Mouse (Mus musculus): ENCODE data around the gene Plekhb2. TPM values are rescaled to one million over a fixed set of nuclear protein-coding genes. Genes with fewer than 3 reads are reported as not detected.
A peak's percentile ranks its signal among the peaks of the same experiment; 100 is the strongest.

Gene Plekhb2
- total and polyA plus RNA-seq, 2 experiments from 2014 or later: 85.1 to 97.3 TPM

- no peaks in the 10 kb centered on the region for H3K4me1 ChIP-seq (ENCODE audit: insufficient read depth, low read length)
- H3K36me3 ChIP-seq (ENCODE audit: insufficient read depth, low read length): peaks cover 64% of the 10 kb centered on the region
- 95% methylated on average over 5 of the region's 5 CpGs for WGBS
- no peaks in the 10 kb centered on the region for H3K27me3 ChIP-seq (ENCODE audit: insufficient read depth, low read length)
- H3K4me3 ChIP-seq (ENCODE audit: low read depth, low read length): no peak overlapping the region
- H3K9me3 ChIP-seq (ENCODE audit: low read length): no peaks in the 10 kb centered on the region
- H3K27ac ChIP-seq (ENCODE audit: low read depth, low read length): no peak overlapping the region
- TF ChIP-seq CTCF (IDR thresholded peaks at IDR 0.05): no peak
- H3K4me2 ChIP-seq (ENCODE audit: low read depth, low read length, poor library complexity, severe bottlenecking): no peak overlapping the region
- ATAC-seq (ENCODE audit: low FRiP score) (no peak), DNase-seq (ENCODE audit: low spot score) (no peak)
- no peak overlapping the region for H3K9ac ChIP-seq (replicated peaks; ENCODE audit: low read length, poor library complexity, severe bottlenecking)
Observed at GRCm38 (mm10) chr1:34873551-34873950, 23.8 kb downstream of the Plekhb2 start.

- WGBS: 93% methylated on average over 6 of the region's 6 CpGs
- Histone ChIP-seq H3K27ac (ENCODE audit: low read depth, low read length) (no peak overlapping the region), H3K4me3 (ENCODE audit: low read depth, low read length) (no peak overlapping the region), H3K4me1 (ENCODE audit: insufficient read depth, low read length) (no peaks in the 10 kb centered on the region), H3K36me3 (ENCODE audit: insufficient read depth, low read length) (peaks cover 33% of the 10 kb centered on the region; the same call in 1 of the 2 replicates), H3K9me3 (ENCODE audit: low read length) (0 out of 2 replicates have a peak, but pooled peaks cover 5% of the 10 kb centered on the region), H3K9ac (replicated peaks; ENCODE audit: low read length, poor library complexity, severe bottlenecking) (no peak overlapping the region), H3K27me3 (ENCODE audit: insufficient read depth, low read length) (no peaks in the 10 kb centered on the region), H3K4me2 (ENCODE audit: low read depth, low read length, poor library complexity, severe bottlenecking) (no peak overlapping the region)
- no peak for DNase-seq (ENCODE audit: low spot score)
- TF ChIP-seq CTCF (IDR thresholded peaks at IDR 0.05): no peak
- no peak for ATAC-seq (ENCODE audit: low FRiP score)
Observed at GRCm38 (mm10) chr1:34879611-34880010, 29.8 kb downstream of the Plekhb2 start.

DNA sequence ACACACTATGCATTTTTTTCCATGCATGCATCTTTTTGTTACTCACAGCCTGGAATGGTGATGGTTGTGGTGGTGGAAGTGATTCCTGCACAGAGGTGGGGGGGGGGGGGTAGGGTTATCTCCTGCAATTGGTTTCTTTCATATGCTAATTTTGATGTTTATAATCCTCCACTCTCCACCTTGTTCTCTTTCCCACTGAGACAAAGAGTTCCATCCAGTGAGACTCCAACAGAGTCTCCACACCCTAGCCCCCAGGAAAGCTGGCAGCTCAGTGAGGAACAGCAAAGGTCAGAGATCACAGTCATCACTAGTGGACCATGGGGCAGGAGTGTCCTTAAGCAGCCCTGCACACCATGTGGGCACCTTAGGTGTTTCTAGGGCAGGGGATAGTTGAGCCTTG, 34.0 kb downstream of the Plekhb2 start:
- ATAC-seq (ENCODE audit: low FRiP score) (no peak), DNase-seq (ENCODE audit: low spot score) (no peak)
- no peaks in the 10 kb centered on the region for H3K4me1 ChIP-seq (ENCODE audit: insufficient read depth, low read length)
- no peak overlapping the region for H3K9ac ChIP-seq (replicated peaks; ENCODE audit: low read length, poor library complexity, severe bottlenecking)
- H3K4me3 ChIP-seq (ENCODE audit: low read depth, low read length): no peak overlapping the region
- H3K27me3 ChIP-seq (ENCODE audit: insufficient read depth, low read length): no peaks in the 10 kb centered on the region
- H3K27ac ChIP-seq (ENCODE audit: low read depth, low read length): no peak overlapping the region
- H3K9me3 ChIP-seq (ENCODE audit: low read length): 0 out of 2 replicates have a peak, but pooled peaks cover 5% of the 10 kb centered on the region
- peaks cover 8% of the 10 kb centered on the region; the same call in 1 of the 2 replicates for H3K36me3 ChIP-seq (ENCODE audit: insufficient read depth, low read length)
- no peak overlapping the region for H3K4me2 ChIP-seq (ENCODE audit: low read depth, low read length, poor library complexity, severe bottlenecking)
- no peak for TF ChIP-seq CTCF (IDR thresholded peaks at IDR 0.05)

DNA sequence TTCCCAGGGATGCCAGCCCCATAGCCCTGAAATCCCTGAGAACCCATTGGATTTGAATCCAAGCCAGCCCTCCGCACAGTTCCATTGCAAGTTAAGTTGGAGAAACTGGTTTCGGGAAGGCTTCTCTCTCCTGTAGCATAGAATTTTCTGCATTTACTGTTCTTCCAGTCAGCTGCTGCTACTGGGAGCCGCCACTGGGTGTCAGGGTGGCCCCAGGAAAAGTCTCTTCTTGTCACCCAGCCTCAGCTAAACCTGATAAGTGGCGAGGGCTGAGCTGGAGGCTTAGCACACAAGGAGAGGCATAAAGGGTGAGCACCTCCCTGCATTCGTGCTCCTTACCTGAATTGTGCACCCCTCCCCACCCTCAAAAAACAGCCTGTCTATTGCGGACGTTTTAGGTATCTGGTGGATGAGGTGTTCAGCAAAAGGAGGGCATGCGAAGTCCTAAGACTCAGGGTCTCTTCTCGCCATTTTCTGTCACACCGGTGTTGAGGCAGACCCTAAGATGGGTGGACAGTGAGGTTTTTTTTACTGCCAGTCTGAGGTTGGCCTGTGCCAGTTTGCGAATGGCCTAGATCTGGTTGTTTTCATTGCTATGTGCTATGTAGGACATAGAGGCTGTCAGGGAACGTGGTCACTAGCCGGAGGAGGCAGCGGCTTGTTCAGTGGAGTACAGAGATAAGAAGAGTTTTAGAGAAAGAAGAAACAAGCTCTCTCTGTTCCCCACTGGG, 41.9 kb downstream of the Plekhb2 start:
- H3K4me1 ChIP-seq (ENCODE audit: insufficient read depth, low read length): no peaks in the 10 kb centered on the region; the same call in 1 of the 2 replicates
- peak; percentile 92 for TF ChIP-seq CTCF (IDR thresholded peaks at IDR 0.05)
- 57% methylated on average over 14 of the region's 14 CpGs for WGBS

GRCm38 (mm10) chr1:34892466-34892865, 42.7 kb downstream of the Plekhb2 start:
- H3K4me3 ChIP-seq (ENCODE audit: low read depth, low read length): no peak overlapping the region
- no peak overlapping the region for H3K27ac ChIP-seq (ENCODE audit: low read depth, low read length)
- no peak overlapping the region for H3K9ac ChIP-seq (replicated peaks; ENCODE audit: low read length, poor library complexity, severe bottlenecking)
- H3K4me1 ChIP-seq (ENCODE audit: insufficient read depth, low read length): no peaks in the 10 kb centered on the region; the same call in 1 of the 2 replicates
- no peak overlapping the region for H3K4me2 ChIP-seq (ENCODE audit: low read depth, low read length, poor library complexity, severe bottlenecking)
- no peaks in the 10 kb centered on the region for H3K9me3 ChIP-seq (ENCODE audit: low read length)
- no peaks in the 10 kb centered on the region for H3K27me3 ChIP-seq (ENCODE audit: insufficient read depth, low read length)
- TF ChIP-seq CTCF (IDR thresholded peaks at IDR 0.05): no peak
- 71% methylated on average over 3 of the region's 3 CpGs for WGBS
- no peaks in the 10 kb centered on the region for H3K36me3 ChIP-seq (ENCODE audit: insufficient read depth, low read length)
- ATAC-seq (ENCODE audit: low FRiP score) (no peak), DNase-seq (ENCODE audit: low spot score) (no peak)

More for the DNA sequence above, 41.9 kb downstream of the Plekhb2 start:
- Histone ChIP-seq H3K4me2 (ENCODE audit: low read depth, low read length, poor library complexity, severe bottlenecking) (no peak overlapping the region), H3K36me3 (ENCODE audit: insufficient read depth, low read length) (no peaks in the 10 kb centered on the region), H3K9me3 (ENCODE audit: low read length) (no peaks in the 10 kb centered on the region), H3K27ac (ENCODE audit: low read depth, low read length) (no peak overlapping the region), H3K27me3 (ENCODE audit: insufficient read depth, low read length) (no peaks in the 10 kb centered on the region), H3K4me3 (ENCODE audit: low read depth, low read length) (no peak overlapping the region), H3K9ac (replicated peaks; ENCODE audit: low read length, poor library complexity, severe bottlenecking) (no peak overlapping the region)
- ATAC-seq (ENCODE audit: low FRiP score): peak; percentile 82
- peak; percentile 83 for DNase-seq (ENCODE audit: low spot score)

- no peak overlapping the region for H3K4me2 ChIP-seq (ENCODE audit: low read depth, low read length, poor library complexity, severe bottlenecking)
- H3K9ac ChIP-seq (replicated peaks; ENCODE audit: low read length, poor library complexity, severe bottlenecking): no peak overlapping the region
- no peaks in the 10 kb centered on the region for H3K27me3 ChIP-seq (ENCODE audit: insufficient read depth, low read length)
- H3K4me1 ChIP-seq (ENCODE audit: insufficient read depth, low read length): no peaks in the 10 kb centered on the region; the same call in 1 of the 2 replicates
- DNase-seq (ENCODE audit: low spot score) (no peak), ATAC-seq (ENCODE audit: low FRiP score) (no peak)
- no peaks in the 10 kb centered on the region for H3K36me3 ChIP-seq (ENCODE audit: insufficient read depth, low read length)
- H3K27ac ChIP-seq (ENCODE audit: low read depth, low read length): no peak overlapping the region
- H3K4me3 ChIP-seq (ENCODE audit: low read depth, low read length): no peak overlapping the region
- TF ChIP-seq CTCF (IDR thresholded peaks at IDR 0.05): no peak
- no peaks in the 10 kb centered on the region for H3K9me3 ChIP-seq (ENCODE audit: low read length)
- WGBS: 86% methylated on average over 4 of the region's 4 CpGs
Observed at GRCm38 (mm10) chr1:34893331-34893730, 43.6 kb downstream of the Plekhb2 start.
